Mouse (Mus musculus) heart, postnatal 0 days (tissue): Measurements from ENCODE around the gene Arl4c. TPM values are rescaled to one million over a fixed set of nuclear protein-coding genes. Genes with fewer than 3 reads are reported as not detected.
A peak's percentile ranks its signal among the peaks of the same experiment; 100 is the strongest.

Experiments used
- ATAC-seq: fragments of 200-750 bp; cut with Nextera tagmentation; 2 replicates; pipeline ENCODE4 v1.8.0; 2017; ENCODE audit warnings: low read depth, moderate number of reproducible peaks, moderate library complexity; ENCODE audit not compliant: insufficient read depth
- DNase-seq: peaks from one replicate; pipeline ENCODE4 v3.0.0-alpha.2; 2016; ENCODE audit warnings: low spot score
- H3K27ac ChIP-seq: fragments of 300-500 bp; sonication (generic); 2 replicates; pipeline ENCODE4 v1.5.1; 2014; ENCODE audit warnings: low read depth, mild to moderate bottlenecking
- H3K27me3 ChIP-seq: fragments of 300-500 bp; sonication (generic); 2 replicates; pipeline ENCODE4 v1.6.1; 2014; ENCODE audit warnings: low read length, mixed read lengths; ENCODE audit not compliant: control insufficient read depth, insufficient read depth
- H3K36me3 ChIP-seq: fragments of 300-500 bp; sonication (generic); replicated peaks from 2 replicates; pipeline ENCODE4 v1.6.1; 2014; ENCODE audit warnings: low read length, mixed read lengths; ENCODE audit not compliant: control insufficient read depth, insufficient read depth
- H3K4me1 ChIP-seq: fragments of 300-500 bp; sonication (generic); 2 replicates; pipeline ENCODE4 v1.6.1; 2014; ENCODE audit warnings: antibody characterized with exemption; ENCODE audit not compliant: control insufficient read depth, insufficient read depth
- H3K4me2 ChIP-seq: fragments of 300-500 bp; sonication (generic); 2 replicates; pipeline ENCODE4 v1.6.1; 2014; ENCODE audit warnings: low read depth, mild to moderate bottlenecking, low read length, moderate library complexity
- H3K4me3 ChIP-seq: fragments of 300-500 bp; sonication (generic); 2 replicates; pipeline ENCODE4 v1.5.1; 2014; ENCODE audit warnings: low read depth, low read length
- H3K9ac ChIP-seq: fragments of 300-500 bp; sonication (generic); replicated peaks from 2 replicates; pipeline ENCODE4 v1.6.1; 2014; ENCODE audit warnings: low read depth, low read length, mixed read lengths
- H3K9me3 ChIP-seq: fragments of 300-500 bp; sonication (generic); replicated peaks from 2 replicates; pipeline ENCODE4 v1.6.1; 2016; ENCODE audit warnings: low read length; ENCODE audit not compliant: control insufficient read depth
- CTCF ChIP-seq: IDR thresholded peaks from 2 replicates; pipeline ENCODE4 v1.5.1; 2016; ENCODE audit warnings: antibody characterized with exemption, control low read depth, low read depth
- EP300 ChIP-seq: IDR thresholded peaks from 2 replicates; pipeline ENCODE4 v1.6.1; 2016; ENCODE audit warnings: antibody characterized with exemption, low read depth
- WGBS: fragments of 180-500 bp; shearing (Covaris S2); extraction: QIAGEN DNeasy Blood & Tissue Kit; methylation state at CpG from one replicate; pipeline ENCODE4 v1.1.7; 2014; 5-methylcytosine and 5-hydroxymethylcytosine counted together
- polyA plus RNA-seq: library from polyadenylated mRNA; unstranded; fragments of >200 nt; fragmentation: Nextera tagmentation; extraction: Ambion mirVana; gene quantifications from 2 replicates; pipeline ENCODE4 v1.2.1, GENCODE M21; 2015
- total RNA-seq: library from RNA; depleted of rRNA; stranded (reverse); fragments of >200 nt; gene quantifications from 2 replicates; pipeline ENCODE4 v1.2.3, GENCODE M21; 2014; ENCODE audit warnings: low replicate concordance; rRNA removed

Arl4c gene
- total RNA-seq (20.9 and 23.4 TPM in 2 replicates), polyA plus RNA-seq (6.0 and 6.2 TPM in 2 replicates)

GRCm38 (mm10) chr1:88701870-88702661, at the start of gene Arl4c:
Gene Arl4c, minus strand, starts transcription at chr1:88702221.
- DNase-seq (peak; percentile 79), ATAC-seq (peak; percentile 90)
- no peaks in the 10 kb centered on the region; the same call in 1 of the 2 replicates for H3K27me3 ChIP-seq
- WGBS: 1% methylated on average over 69 of the region's 91 CpGs
- H3K27ac ChIP-seq: peak within 1 kb of the TSS; percentile 90
- peak within 1 kb of the TSS; percentile 85 for H3K4me3 ChIP-seq
- H3K4me2 ChIP-seq: peak within 1 kb of the TSS; percentile 87
- peaks cover 28% of the 10 kb centered on the region for H3K4me1 ChIP-seq
- no peaks in the 10 kb centered on the region for H3K9me3 ChIP-seq
- H3K36me3 ChIP-seq: no peaks in the 10 kb centered on the region
- no peak for TF ChIP-seq CTCF
- 0 out of 2 replicates have a peak, but pooled peaks have one; percentile 78 for TF ChIP-seq EP300
- H3K9ac ChIP-seq: peak within 1 kb of the TSS; percentile 86

- H3K9ac ChIP-seq: no peak overlapping the region
- H3K4me2 ChIP-seq: no peak overlapping the region
- H3K4me3 ChIP-seq: no peak overlapping the region
- TF ChIP-seq EP300 (no peak), CTCF (no peak)
- no peak overlapping the region for H3K27ac ChIP-seq
- DNase-seq (no peak), ATAC-seq (no peak)
- no peaks in the 10 kb centered on the region for H3K27me3 ChIP-seq
- 80% methylated on average over 6 of the region's 6 CpGs for WGBS
- H3K36me3 ChIP-seq: no peaks in the 10 kb centered on the region
- H3K4me1 ChIP-seq: no peaks in the 10 kb centered on the region
- no peaks in the 10 kb centered on the region for H3K9me3 ChIP-seq
Observed at GRCm38 (mm10) chr1:88751332-88751731, 49.3 kb upstream of the Arl4c start.

- H3K36me3 ChIP-seq: no peaks in the 10 kb centered on the region
- no peak for ATAC-seq
- 75% methylated on average over 7 of the region's 7 CpGs for WGBS
- no peaks in the 10 kb centered on the region for H3K9me3 ChIP-seq
- no peak overlapping the region for H3K4me3 ChIP-seq
- TF ChIP-seq CTCF (no peak), EP300 (no peak)
- H3K27ac ChIP-seq: no peak overlapping the region
- no peak overlapping the region for H3K9ac ChIP-seq
- DNase-seq: no peak
- no peaks in the 10 kb centered on the region for H3K4me1 ChIP-seq
- no peak overlapping the region for H3K4me2 ChIP-seq
- H3K27me3 ChIP-seq: no peaks in the 10 kb centered on the region
Observed at GRCm38 (mm10) chr1:88750576-88750975, 48.6 kb upstream of the Arl4c start.

- Histone ChIP-seq H3K4me2 (no peak overlapping the region), H3K4me1 (no peaks in the 10 kb centered on the region), H3K4me3 (no peak overlapping the region), H3K27ac (no peak overlapping the region), H3K9ac (no peak overlapping the region), H3K9me3 (no peaks in the 10 kb centered on the region), H3K27me3 (no peaks in the 10 kb centered on the region), H3K36me3 (no peaks in the 10 kb centered on the region)
- TF ChIP-seq CTCF: peak; percentile 48
- TF ChIP-seq EP300: no peak
- DNase-seq: no peak
- 86% methylated on average over 3 of the region's 3 CpGs for WGBS
- ATAC-seq: no peak
Observed at GRCm38 (mm10) chr1:88750126-88750525, 48.1 kb upstream of the Arl4c start.

- Histone ChIP-seq H3K4me3 (no peak overlapping the region), H3K9ac (no peak overlapping the region), H3K9me3 (no peaks in the 10 kb centered on the region), H3K27ac (no peak overlapping the region), H3K27me3 (no peaks in the 10 kb centered on the region), H3K4me1 (no peaks in the 10 kb centered on the region), H3K36me3 (no peaks in the 10 kb centered on the region), H3K4me2 (no peak overlapping the region)
- ATAC-seq (no peak), DNase-seq (no peak)
- TF ChIP-seq EP300 (no peak), CTCF (no peak)
- WGBS: 67% methylated on average over 8 of the region's 8 CpGs
Observed at GRCm38 (mm10) chr1:88749106-88749505, 47.1 kb upstream of the Arl4c start.
